Mouse (Mus musculus) limb, embryonic 12.5 days (tissue): ENCODE measurements around the gene Prrg4. TPM values are rescaled to one million over a fixed set of nuclear protein-coding genes. Genes with fewer than 3 reads are reported as not detected.

Experiments used
- polyA plus RNA-seq: library from polyadenylated mRNA; unstranded; fragments of >200 nt; fragmentation: Nextera tagmentation; extraction: Ambion mirVana; gene quantifications from 2 replicates; pipeline ENCODE4 v1.2.1, GENCODE M21; 2016

Gene Prrg4
- polyA plus RNA-seq, 1 experiment from 2014 or later: 1.1 TPM

Other genes with a start within 250 kb of the Prrg4 start
- gene Tcp11l1, start 137.7 kb downstream of the Prrg4 start, polyA plus RNA-seq: 77.5 and 79.3 TPM in 2 replicates
- gene Pin1rt1, start 133.5 kb downstream of the Prrg4 start, polyA plus RNA-seq: 0.24 TPM in 1 of 2 replicates, not detected in the other
- gene Depdc7, start 107.0 kb downstream of the Prrg4 start, polyA plus RNA-seq: 4.0 and 4.5 TPM in 2 replicates
- 10.3 and 12.9 TPM in 2 replicates for gene Qser1, start 33.1 kb downstream of the Prrg4 start, polyA plus RNA-seq
- gene Ccdc73, start 17.9 kb upstream of the Prrg4 start, polyA plus RNA-seq: 8.2 and 9.1 TPM in 2 replicates
- 311 and 313 TPM in 2 replicates for gene Eif3m, start 167.2 kb upstream of the Prrg4 start, polyA plus RNA-seq
- not detected in 2 replicates for gene Gm11060, start 242.1 kb upstream of the Prrg4 start, polyA plus RNA-seq